Mouse (Mus musculus): Measurements from ENCODE around the gene Klhl23.

DNA sequence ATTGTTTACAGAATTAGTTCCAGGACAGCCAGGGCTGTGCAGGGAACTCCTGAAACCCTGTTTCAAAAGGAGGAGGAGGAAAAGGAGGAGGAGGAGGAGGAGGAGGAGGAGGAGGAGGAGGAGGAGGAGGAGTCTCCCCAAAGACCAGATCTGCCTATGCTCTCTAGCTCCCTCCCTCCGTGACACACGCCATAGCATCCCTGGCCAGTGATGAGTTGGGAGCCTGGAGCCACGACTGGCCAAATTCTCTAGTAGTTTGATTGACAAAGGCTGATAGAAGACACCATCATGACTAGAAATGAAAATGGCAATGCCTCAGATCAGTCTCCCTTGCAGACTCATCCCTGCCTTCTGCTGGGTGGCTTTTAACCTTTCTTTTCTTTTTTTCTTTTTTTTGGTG is 16.3 kb downstream of the Klhl23 start:
- no peak for TF ChIP-seq CTCF (IDR thresholded peaks at IDR 0.05; ENCODE audit: control insufficient read depth, insufficient read depth, insufficient read length)
- TF ChIP-seq USF1 (IDR thresholded peaks at IDR 0.05; ENCODE audit: low read depth) = no peak
- no peak for TF ChIP-seq MYOG (IDR thresholded peaks at IDR 0.05; ENCODE audit: control insufficient read depth, extremely low read depth, insufficient read length)
- no peak for TF ChIP-seq CEBPB (IDR thresholded peaks at IDR 0.05; ENCODE audit: low read depth)
- TF ChIP-seq FOSL1 (IDR thresholded peaks at IDR 0.05; ENCODE audit: insufficient read depth, low read length, poor library complexity, severe bottlenecking) = no peak
- TF ChIP-seq MAX (IDR thresholded peaks at IDR 0.05) = no peak

Data from C2C12 (cell line).